Mouse (Mus musculus) left cerebral cortex, postnatal 36 days (tissue): ENCODE data around the gene Lrsam1. TPM values are rescaled to one million over a fixed set of nuclear protein-coding genes. Genes with fewer than 3 reads are reported as not detected.
A peak's percentile ranks its signal among the peaks of the same experiment; 100 is the strongest.

Source experiments
- DNase-seq, 2 experiments: peaks; one replicate each; pipeline ENCODE4 v3.0.0; 2021 to 2022; ENCODE audit warnings: low spot score in 2 of 2, mixed read lengths in 1 of 2
- intact Hi-C: fragments of 180-260 bp; cut with DNase I; formaldehyde crosslinking; loops from one replicate; pipeline ENCODE4 v1.15.1; 2025
- total RNA-seq, 2 experiments: library from RNA; stranded (reverse); gene quantifications; 2 replicates each; pipeline ENCODE4 v1.2.3; 2021

Lrsam1 gene
- total RNA-seq, 2 experiments from 2014 or later = 34.7 to 36.2 TPM

- DNase-seq = no peak
Observed at GRCm38 (mm10) chr2:32969326-32969725, 7.9 kb upstream of the Lrsam1 start.

GRCm38 (mm10) chr2:32968024-32968614 is 6.7 kb upstream of the Lrsam1 start:
- DNase-seq = no peak
- intact Hi-C loops = no loop called here

More at GRCm38 (mm10) chr2:32969326-32969725, 7.9 kb upstream of the Lrsam1 start:
- intact Hi-C loops = no loop called here

- DNase-seq = peak; percentile 92 to 94
- intact Hi-C loops = no loop called here
Observed at GRCm38 (mm10) chr2:32966689-32967631, 5.5 kb upstream of the Lrsam1 start.

- DNase-seq = no peak
- intact Hi-C loops = no loop called here
Observed at GRCm38 (mm10) chr2:32966184-32966688, 4.8 kb upstream of the Lrsam1 start.

- intact Hi-C loops = no loop called here
- DNase-seq = no peak
Observed at GRCm38 (mm10) chr2:32965511-32966183, 4.2 kb upstream of the Lrsam1 start.

GRCm38 (mm10) chr2:32964659-32965457 is 3.4 kb upstream of the Lrsam1 start:
- DNase-seq = no peak
- intact Hi-C loops = no loop called here

GRCm38 (mm10) chr2:32963981-32964380 is 2.6 kb upstream of the Lrsam1 start:
- no peak for DNase-seq
- intact Hi-C loops = no loop called here

GRCm38 (mm10) chr2:32963544-32963943 is 2.1 kb upstream of the Lrsam1 start:
- DNase-seq = no peak
- intact Hi-C loops = no loop called here

- no peak for DNase-seq
Observed at GRCm38 (mm10) chr2:32962875-32963220, 1.4 kb upstream of the Lrsam1 start.

GRCm38 (mm10) chr2:32962062-32962874 is 854 bp upstream of the Lrsam1 start:
- intact Hi-C loops = no loop called here
- peak in 1 of 2 experiments; percentile 49 for DNase-seq

More at GRCm38 (mm10) chr2:32962875-32963220, 1.4 kb upstream of the Lrsam1 start:
- intact Hi-C loops = no loop called here

GRCm38 (mm10) chr2:32960273-32960672 is 1.1 kb downstream of the Lrsam1 start:
- DNase-seq = no peak
- intact Hi-C loops = no loop called here

- intact Hi-C loops = no loop called here
- DNase-seq = no peak
Observed at GRCm38 (mm10) chr2:32957344-32957743, 4.1 kb downstream of the Lrsam1 start.

GRCm38 (mm10) chr2:32954581-32954980 is 6.8 kb downstream of the Lrsam1 start:
- intact Hi-C loops = no loop called here
- no peak for DNase-seq

GRCm38 (mm10) chr2:32947454-32947853 is 14.0 kb downstream of the Lrsam1 start:
- DNase-seq = no peak
- intact Hi-C loops = no loop called here

GRCm38 (mm10) chr2:32940483-32940882 is 20.9 kb downstream of the Lrsam1 start:
- intact Hi-C loops = no loop called here
- DNase-seq = no peak

GRCm38 (mm10) chr2:32939418-32939817 is 22.0 kb downstream of the Lrsam1 start:
- intact Hi-C loops = no loop called here

GRCm38 (mm10) chr2:32938741-32939140 is 22.7 kb downstream of the Lrsam1 start:
- DNase-seq = no peak
- intact Hi-C loops = no loop called here

More at GRCm38 (mm10) chr2:32939418-32939817, 22.0 kb downstream of the Lrsam1 start:
- DNase-seq = no peak

- no peak for DNase-seq
- intact Hi-C loops = no loop called here
Observed at GRCm38 (mm10) chr2:32931730-32932129, 29.7 kb downstream of the Lrsam1 start.
